Mouse (Mus musculus): ENCODE results near the gene Stk11.

- TF ChIP-seq CTCF (IDR thresholded peaks at IDR 0.05; ENCODE audit: extremely low read depth, insufficient read length, insufficient replicate concordance, low read depth, low read length) (no peak), POLR2A (IDR thresholded peaks at IDR 0.05; ENCODE audit: low read depth, low read length) (0 out of 2 replicates have a peak, but pooled peaks have one; percentile 13)
These were observed 9.7 kb upstream of the Stk11 start for GRCm38 (mm10) chr10:80105926-80106325.
